Mouse (Mus musculus) C3H10T1/2 (cell line): Measurements from ENCODE around the gene Krt2. TPM values are rescaled to one million over a fixed set of nuclear protein-coding genes. Genes with fewer than 3 reads are reported as not detected.

ENCODE experiments used
- polyA plus RNA-seq, 2 experiments: library from polyadenylated mRNA; unstranded; fragments of >200 nt; fragmentation: generic; extraction: Trizol; gene quantifications; one replicate each; pipeline ENCODE4 v1.2.1; 2012; ENCODE audit warnings: missing spikeins in 2 of 2

Krt2 gene
- not detected for polyA plus RNA-seq

DNA sequence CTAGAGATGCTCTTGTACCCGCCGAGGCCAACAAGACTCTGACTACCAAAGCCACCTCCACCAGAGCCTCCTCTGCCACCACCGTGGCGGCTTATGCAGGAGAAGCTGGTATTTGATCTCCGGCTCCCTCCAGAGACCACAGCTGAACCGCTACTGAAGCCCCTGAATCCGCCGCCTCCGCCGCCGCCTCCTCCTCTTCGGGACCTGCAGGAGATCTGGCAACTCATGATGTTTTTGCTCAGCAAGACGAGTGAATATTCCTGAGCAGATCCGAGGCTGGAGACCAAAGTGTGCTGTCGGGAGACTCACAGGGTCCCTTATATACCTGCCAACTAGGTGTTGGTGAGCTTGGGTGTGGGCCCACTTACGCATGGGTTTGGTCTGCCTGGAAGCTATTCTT, at the start of gene Krt2:
TSS of gene Krt2 (minus strand) at position 295 of the 400 bp plus-strand sequence.

GRCm38 (mm10) chr15:101850694-101851093, 32.7 kb upstream of the Krt2 start, which contains the start of gene Krt1:
Krt1 (minus strand) TSS chr15:101850794.

DNA sequence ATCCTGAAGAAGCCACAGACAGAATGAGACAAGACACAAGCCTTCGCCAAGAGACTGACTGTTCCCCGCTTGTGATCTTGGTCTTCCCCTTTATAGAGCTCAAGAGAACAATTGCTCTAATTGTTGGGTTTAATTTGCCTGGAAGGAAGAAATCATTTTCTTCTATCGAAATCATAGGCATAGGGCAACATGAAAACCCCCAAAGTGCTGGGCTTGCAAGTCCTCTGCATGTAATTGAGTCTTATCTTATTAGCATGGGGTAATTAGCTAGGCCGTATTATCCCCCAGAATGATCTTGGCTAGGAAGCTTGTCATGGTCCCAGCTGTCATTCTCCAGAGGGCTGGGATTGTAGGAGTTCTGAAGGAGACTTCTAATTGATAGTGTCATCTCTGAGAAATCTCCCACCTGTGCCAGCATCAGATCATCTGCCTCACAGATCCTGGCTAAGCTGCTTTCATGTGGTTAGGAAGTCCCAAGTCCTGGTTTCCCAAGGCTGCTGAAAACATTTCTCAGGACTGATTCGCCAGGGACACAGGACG, 15.6 kb downstream of the Krt2 start, which contains the start of gene Krt73:
TSS of gene Krt73 (minus strand) at position 51 of the 540 bp plus-strand sequence.

GRCm38 (mm10) chr15:101786360-101786759, 31.6 kb downstream of the Krt2 start, which contains the start of gene Krt72:
Krt72 (minus strand) TSS chr15:101786460.

Other genes starting within 250 kb of the Krt2 start
- not detected for gene Krt75, start 244.3 kb downstream of the Krt2 start, polyA plus RNA-seq
- not detected for gene Gm5414, start 190.0 kb downstream of the Krt2 start, polyA plus RNA-seq
- gene Gm5478, start 170.8 kb downstream of the Krt2 start, polyA plus RNA-seq: not detected
- not detected for gene Krt6b, start 137.9 kb downstream of the Krt2 start, polyA plus RNA-seq
- not detected for gene Krt6a, start 123.9 kb downstream of the Krt2 start, polyA plus RNA-seq
- gene Krt5, start 105.3 kb downstream of the Krt2 start, polyA plus RNA-seq: under 1 TPM in 1 of 2 experiments, not detected in 1; 0.05 TPM
- not detected for gene Krt71, start 75.1 kb downstream of the Krt2 start, polyA plus RNA-seq
- gene Krt72, start 31.7 kb downstream of the Krt2 start, polyA plus RNA-seq: not detected
- not detected for gene Krt73, start 15.8 kb downstream of the Krt2 start, polyA plus RNA-seq
- gene Krt1, start 32.6 kb upstream of the Krt2 start, polyA plus RNA-seq: not detected
- not detected for gene Krt77, start 51.5 kb upstream of the Krt2 start, polyA plus RNA-seq
- gene Krt76, start 74.8 kb upstream of the Krt2 start, polyA plus RNA-seq: under 1 TPM in 1 of 2 experiments, not detected in 1; 0.01 TPM
- gene Krt4, start 106.6 kb upstream of the Krt2 start, polyA plus RNA-seq: not detected
- not detected for gene Krt79, start 122.2 kb upstream of the Krt2 start, polyA plus RNA-seq
- under 1 TPM; 0.01 to 0.05 TPM for gene Krt78, start 136.1 kb upstream of the Krt2 start, polyA plus RNA-seq
- gene Krt8, start 186.3 kb upstream of the Krt2 start, polyA plus RNA-seq: under 1 TPM; 0.39 to 0.44 TPM
- under 1 TPM in 1 of 2 experiments, not detected in 1; 0.02 TPM for gene Krt18, start 210.0 kb upstream of the Krt2 start, polyA plus RNA-seq